Mouse (Mus musculus) kidney, adult 2 months (tissue): ENCODE results near the gene Gm10401. TPM values are rescaled to one million over a fixed set of nuclear protein-coding genes. Genes with fewer than 3 reads are reported as not detected.

Source experiments
- DNase-seq: peaks from one replicate; pipeline ENCODE4 v3.0.0; 2021
- H3K27ac ChIP-seq: fragments of 200-500 bp; 2 replicates; pipeline ENCODE4 v1.5.1; 2012; ENCODE audit warnings: low read depth, low read length, control low read depth, inconsistent platforms; ENCODE audit not compliant: insufficient read depth
- H3K27me3 ChIP-seq: fragments of 200-500 bp; replicated peaks from 2 replicates; pipeline ENCODE4 v1.6.1; 2012; ENCODE audit warnings: mild to moderate bottlenecking, moderate library complexity, low read length, inconsistent platforms; ENCODE audit not compliant: control insufficient read depth, insufficient read depth
- H3K36me3 ChIP-seq: fragments of 200-500 bp; 2 replicates; pipeline ENCODE4 v1.6.1; 2012; ENCODE audit warnings: mild to moderate bottlenecking, moderate library complexity, low read length, inconsistent platforms; ENCODE audit not compliant: control insufficient read depth, insufficient read depth
- H3K4me1 ChIP-seq: fragments of 200-500 bp; 2 replicates; pipeline ENCODE4 v1.6.1; 2011; ENCODE audit warnings: low read length; ENCODE audit not compliant: control insufficient read depth, insufficient read depth
- H3K4me3 ChIP-seq: fragments of 200-500 bp; 2 replicates; pipeline ENCODE4 v1.5.1; 2011; ENCODE audit warnings: mild to moderate bottlenecking, low read depth, low read length, control low read depth; ENCODE audit not compliant: insufficient read depth
- CTCF ChIP-seq: fragments of 200-500 bp; conservative IDR thresholded peaks from 2 replicates; pipeline ENCODE4 v1.5.1; 2011; ENCODE audit warnings: low read depth, mild to moderate bottlenecking, control low read depth, low read length, moderate library complexity, mixed read lengths; ENCODE audit not compliant: insufficient read depth, insufficient read length
- POLR2A ChIP-seq: fragments of 200-500 bp; IDR thresholded peaks from one replicate; pipeline ENCODE4 v1.6.1; 2011; ENCODE audit warnings: low read depth, low read length, control low read depth
- WGBS: fragments of 180-500 bp; shearing (Covaris S2); methylation state at CpG from one replicate; pipeline ENCODE4 v1.1.7; 2018; 5-methylcytosine and 5-hydroxymethylcytosine counted together
- polyA plus RNA-seq: library from polyadenylated mRNA; depleted of rRNA; stranded (reverse); fragments of >200 nt; gene quantifications from 2 replicates; pipeline ENCODE4 v1.2.3, GENCODE M21; 2012

The Gm10401 gene
- polyA plus RNA-seq, 1 experiment, result not detected

DNA sequence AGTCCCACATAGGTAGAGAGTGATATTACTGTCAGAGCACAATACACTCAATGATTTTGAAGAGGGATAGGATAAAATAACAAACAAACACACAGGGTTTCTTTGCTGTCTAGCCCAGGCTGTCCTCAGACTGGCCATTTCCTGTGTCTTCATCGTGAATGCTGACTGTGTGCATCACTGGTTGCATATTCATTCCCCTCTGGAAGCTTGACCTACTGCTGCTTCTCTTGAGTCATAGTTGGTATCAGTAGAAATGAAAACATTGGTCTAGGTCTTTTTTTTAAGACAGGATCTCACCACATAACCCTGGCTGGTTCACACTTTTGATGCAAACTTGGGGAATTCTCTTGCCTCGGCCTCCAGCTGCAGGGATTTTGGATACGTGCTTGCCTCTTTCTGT, 28.5 kb downstream of the Gm10401 start:
- WGBS, result 61% methylated on average over 3 of the region's 3 CpGs
- H3K27ac ChIP-seq, result no peak overlapping the region

GRCm38 (mm10) chr5:115068671-115069421, 29.2 kb downstream of the Gm10401 start:
- no peaks in the 10 kb centered on the region for H3K27me3 ChIP-seq
- H3K36me3 ChIP-seq, result no peaks in the 10 kb centered on the region
- H3K4me1 ChIP-seq, result peaks cover 24% of the 10 kb centered on the region
- 80% methylated on average over 11 of the region's 11 CpGs for WGBS
- DNase-seq, result no peak
- H3K27ac ChIP-seq, result no peak overlapping the region
- TF ChIP-seq CTCF (no peak), POLR2A (no peak)
- H3K4me3 ChIP-seq, result no peak overlapping the region

More for the DNA sequence above, 28.5 kb downstream of the Gm10401 start:
- no peaks in the 10 kb centered on the region for H3K27me3 ChIP-seq
- DNase-seq, result no peak
- H3K4me1 ChIP-seq, result peaks cover 24% of the 10 kb centered on the region
- no peaks in the 10 kb centered on the region for H3K36me3 ChIP-seq
- no peak overlapping the region for H3K4me3 ChIP-seq
- TF ChIP-seq POLR2A (no peak), CTCF (no peak)

DNA sequence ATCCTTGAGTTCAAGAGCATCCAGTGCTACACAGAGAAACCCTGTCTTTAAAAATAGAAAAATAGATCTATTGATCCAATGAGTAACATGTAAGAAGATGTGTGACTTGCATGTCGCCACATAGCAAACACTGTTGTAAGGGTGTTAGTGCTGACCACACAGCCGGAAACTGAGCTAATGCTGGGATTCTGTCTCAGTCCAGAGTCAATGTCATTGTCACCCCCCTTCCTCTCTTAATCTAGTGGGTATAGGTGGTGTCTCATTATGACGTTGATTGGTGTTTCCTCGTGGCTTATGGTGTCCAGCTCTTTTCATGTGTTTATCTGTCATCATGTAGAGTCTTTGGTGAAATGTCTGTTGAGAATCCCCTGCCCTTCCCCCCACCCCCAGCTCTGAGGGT, 31.9 kb downstream of the Gm10401 start:
- Histone ChIP-seq H3K27ac (no peak overlapping the region), H3K4me3 (no peak overlapping the region), H3K27me3 (no peaks in the 10 kb centered on the region), H3K4me1 (peaks cover 12% of the 10 kb centered on the region), H3K36me3 (no peaks in the 10 kb centered on the region)
- DNase-seq, result no peak
- no peak for TF ChIP-seq POLR2A
- no peak for TF ChIP-seq CTCF
- 59% methylated on average over 4 of the region's 4 CpGs for WGBS

GRCm38 (mm10) chr5:115063391-115063790, 34.7 kb downstream of the Gm10401 start:
- no peak for TF ChIP-seq POLR2A
- H3K27me3 ChIP-seq, result no peaks in the 10 kb centered on the region
- H3K36me3 ChIP-seq, result no peaks in the 10 kb centered on the region
- no peak for DNase-seq
- no peak overlapping the region for H3K27ac ChIP-seq
- H3K4me3 ChIP-seq, result no peak overlapping the region
- H3K4me1 ChIP-seq, result peaks cover 10% of the 10 kb centered on the region; the same call in 1 of the 2 replicates
- 71% methylated on average over 7 of the region's 7 CpGs for WGBS

DNA sequence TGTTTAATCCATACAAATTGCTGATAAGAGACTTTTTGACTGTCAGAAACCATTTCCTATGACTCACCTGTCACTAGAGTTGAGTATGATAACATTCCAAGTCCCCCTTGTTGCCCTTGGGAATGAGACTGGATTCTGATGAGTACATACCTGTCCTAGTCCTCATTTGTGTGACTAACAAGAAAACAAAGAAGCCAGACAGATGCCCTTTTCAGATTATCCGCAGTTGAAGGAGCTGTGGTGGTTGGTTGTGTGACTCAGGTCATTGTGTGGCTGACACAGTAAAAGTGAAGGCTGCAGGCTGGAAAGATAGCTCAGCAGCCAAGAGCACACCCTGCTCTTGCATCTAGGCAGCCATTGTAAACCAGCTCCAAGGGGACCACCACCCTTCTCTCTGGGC, 35.5 kb downstream of the Gm10401 start:
- no peak overlapping the region for H3K4me3 ChIP-seq
- H3K4me1 ChIP-seq, result peaks cover 4% of the 10 kb centered on the region; the same call in 1 of the 2 replicates
- DNase-seq, result no peak
- no peak overlapping the region for H3K27ac ChIP-seq
- H3K36me3 ChIP-seq, result no peaks in the 10 kb centered on the region
- 93% methylated on average over 1 of the region's 1 CpGs for WGBS
- H3K27me3 ChIP-seq, result no peaks in the 10 kb centered on the region
- TF ChIP-seq POLR2A (no peak), CTCF (no peak)

- Histone ChIP-seq H3K27me3 (no peaks in the 10 kb centered on the region), H3K36me3 (no peaks in the 10 kb centered on the region), H3K4me3 (no peak overlapping the region), H3K4me1 (peaks cover 4% of the 10 kb centered on the region; the same call in 1 of the 2 replicates), H3K27ac (no peak overlapping the region)
- no peak for DNase-seq
- 95% methylated on average over 3 of the region's 3 CpGs for WGBS
- TF ChIP-seq POLR2A, result no peak
- no peak for TF ChIP-seq CTCF
Observed at GRCm38 (mm10) chr5:115060977-115061376, 37.1 kb downstream of the Gm10401 start.

- no peak for TF ChIP-seq CTCF
- TF ChIP-seq POLR2A, result no peak
- Histone ChIP-seq H3K27me3 (no peaks in the 10 kb centered on the region), H3K4me3 (no peak overlapping the region), H3K27ac (no peak overlapping the region), H3K36me3 (no peaks in the 10 kb centered on the region), H3K4me1 (peaks cover 4% of the 10 kb centered on the region; the same call in 1 of the 2 replicates)
- no peak for DNase-seq
- 72% methylated on average over 8 of the region's 8 CpGs for WGBS
Observed at GRCm38 (mm10) chr5:115060067-115060695, 37.9 kb downstream of the Gm10401 start.
